Mouse (Mus musculus): ENCODE results near the gene Map2k4. TPM values are rescaled to one million over a fixed set of nuclear protein-coding genes. Genes with fewer than 3 reads are reported as not detected.

The Map2k4 gene
- polyA plus RNA-seq, 1 experiment: 18.5 TPM

- Histone ChIP-seq H3K4me3 (ENCODE audit: control insufficient read depth, insufficient read depth, low read length) (no peak overlapping the region), H3K27me3 (ENCODE audit: control insufficient read depth, insufficient read depth, low read length) (no peaks in the 10 kb centered on the region), H3K27ac (ENCODE audit: control insufficient read depth, insufficient read depth, low read length) (no peak overlapping the region), H3K36me3 (ENCODE audit: control insufficient read depth, insufficient read depth, low read length) (no peaks in the 10 kb centered on the region), H3K4me1 (replicated peaks; ENCODE audit: control insufficient read depth, insufficient read depth, low read length) (no peaks in the 10 kb centered on the region)
- no peak for DNase-seq
- no peak for TF ChIP-seq CTCF (IDR thresholded peaks at IDR 0.05; ENCODE audit: borderline replicate concordance, control insufficient read depth, extremely low read depth, insufficient read depth, low read length, poor library complexity)
- no peak for TF ChIP-seq POLR2A (IDR thresholded peaks at IDR 0.05; ENCODE audit: control insufficient read depth, extremely low read depth, insufficient read depth, low read length, poor library complexity)
- WGBS: 85% methylated on average over 6 of the region's 6 CpGs
Observed at GRCm38 (mm10) chr11:65664903-65665302, 123.2 kb downstream of the Map2k4 start.

GRCm38 (mm10) chr11:65661790-65662522 is 126.1 kb downstream of the Map2k4 start:
- Histone ChIP-seq H3K4me1 (replicated peaks; ENCODE audit: control insufficient read depth, insufficient read depth, low read length) (no peaks in the 10 kb centered on the region), H3K27ac (ENCODE audit: control insufficient read depth, insufficient read depth, low read length) (no peak overlapping the region), H3K27me3 (ENCODE audit: control insufficient read depth, insufficient read depth, low read length) (no peaks in the 10 kb centered on the region), H3K36me3 (ENCODE audit: control insufficient read depth, insufficient read depth, low read length) (no peaks in the 10 kb centered on the region), H3K4me3 (ENCODE audit: control insufficient read depth, insufficient read depth, low read length) (no peak overlapping the region)
- DNase-seq: no peak
- WGBS: 59% methylated on average over 8 of the region's 8 CpGs
- TF ChIP-seq POLR2A (IDR thresholded peaks at IDR 0.05; ENCODE audit: control insufficient read depth, extremely low read depth, insufficient read depth, low read length, poor library complexity) (no peak), CTCF (IDR thresholded peaks at IDR 0.05; ENCODE audit: borderline replicate concordance, control insufficient read depth, extremely low read depth, insufficient read depth, low read length, poor library complexity) (no peak)

DNA sequence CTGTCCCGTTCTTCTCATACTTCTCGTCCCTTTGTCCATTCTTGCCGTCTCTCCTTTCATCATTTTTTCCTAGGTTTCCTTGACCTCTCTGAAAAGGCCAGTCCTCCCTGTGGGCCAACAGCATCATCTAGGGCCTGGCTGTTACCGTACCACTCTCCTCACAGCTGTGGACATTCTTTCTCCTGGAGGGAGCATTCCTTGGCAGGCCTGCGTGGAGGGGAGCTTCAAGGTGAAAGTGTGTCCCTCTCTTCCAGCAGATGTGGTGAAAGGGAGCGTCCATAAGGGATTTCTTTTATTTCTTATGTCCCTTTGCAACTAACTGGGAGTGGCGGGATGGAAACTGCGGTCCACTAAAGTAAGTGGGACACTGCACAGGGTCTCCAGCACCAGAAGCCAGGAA is 134.2 kb downstream of the Map2k4 start:
- Histone ChIP-seq H3K27me3 (ENCODE audit: control insufficient read depth, insufficient read depth, low read length) (no peaks in the 10 kb centered on the region), H3K4me1 (replicated peaks; ENCODE audit: control insufficient read depth, insufficient read depth, low read length) (no peaks in the 10 kb centered on the region), H3K27ac (ENCODE audit: control insufficient read depth, insufficient read depth, low read length) (no peak overlapping the region), H3K4me3 (ENCODE audit: control insufficient read depth, insufficient read depth, low read length) (no peak overlapping the region), H3K36me3 (ENCODE audit: control insufficient read depth, insufficient read depth, low read length) (no peaks in the 10 kb centered on the region)
- 93% methylated on average over 8 of the region's 8 CpGs for WGBS
- TF ChIP-seq POLR2A (IDR thresholded peaks at IDR 0.05; ENCODE audit: control insufficient read depth, extremely low read depth, insufficient read depth, low read length, poor library complexity) (no peak), CTCF (IDR thresholded peaks at IDR 0.05; ENCODE audit: borderline replicate concordance, control insufficient read depth, extremely low read depth, insufficient read depth, low read length, poor library complexity) (no peak)
- no peak for DNase-seq

DNA sequence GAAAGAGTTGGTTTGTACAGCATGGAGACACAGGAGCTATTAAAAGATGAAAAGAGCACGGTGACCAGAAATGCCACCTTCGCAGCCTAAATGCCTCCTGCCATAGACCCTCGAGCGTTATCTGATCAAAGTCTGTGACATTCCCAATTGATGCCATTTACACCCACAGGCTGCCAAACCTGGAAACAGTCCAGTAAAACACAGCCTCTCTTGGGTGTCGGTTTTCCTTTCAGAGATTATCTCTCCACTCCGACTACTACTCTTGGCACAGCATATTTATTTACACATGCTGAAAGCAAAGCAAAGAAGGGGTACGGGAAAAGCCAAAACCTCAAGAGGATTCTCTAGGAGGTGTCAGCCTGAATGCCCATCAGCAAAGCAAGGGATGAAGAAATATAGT is 136.7 kb downstream of the Map2k4 start:
- no peak overlapping the region for H3K27ac ChIP-seq (ENCODE audit: control insufficient read depth, insufficient read depth, low read length)
- no peaks in the 10 kb centered on the region for H3K36me3 ChIP-seq (ENCODE audit: control insufficient read depth, insufficient read depth, low read length)
- H3K4me3 ChIP-seq (ENCODE audit: control insufficient read depth, insufficient read depth, low read length): no peak overlapping the region
- no peaks in the 10 kb centered on the region for H3K4me1 ChIP-seq (replicated peaks; ENCODE audit: control insufficient read depth, insufficient read depth, low read length)
- no peak for TF ChIP-seq POLR2A (IDR thresholded peaks at IDR 0.05; ENCODE audit: control insufficient read depth, extremely low read depth, insufficient read depth, low read length, poor library complexity)
- no peak for TF ChIP-seq CTCF (IDR thresholded peaks at IDR 0.05; ENCODE audit: borderline replicate concordance, control insufficient read depth, extremely low read depth, insufficient read depth, low read length, poor library complexity)
- H3K27me3 ChIP-seq (ENCODE audit: control insufficient read depth, insufficient read depth, low read length): no peaks in the 10 kb centered on the region
- DNase-seq: no peak
- 87% methylated on average over 7 of the region's 7 CpGs for WGBS

- Histone ChIP-seq H3K27me3 (ENCODE audit: control insufficient read depth, insufficient read depth, low read length) (no peaks in the 10 kb centered on the region), H3K36me3 (ENCODE audit: control insufficient read depth, insufficient read depth, low read length) (no peaks in the 10 kb centered on the region), H3K27ac (ENCODE audit: control insufficient read depth, insufficient read depth, low read length) (no peak overlapping the region), H3K4me1 (replicated peaks; ENCODE audit: control insufficient read depth, insufficient read depth, low read length) (no peaks in the 10 kb centered on the region), H3K4me3 (ENCODE audit: control insufficient read depth, insufficient read depth, low read length) (no peak overlapping the region)
- TF ChIP-seq CTCF (IDR thresholded peaks at IDR 0.05; ENCODE audit: borderline replicate concordance, control insufficient read depth, extremely low read depth, insufficient read depth, low read length, poor library complexity): no peak
- TF ChIP-seq POLR2A (IDR thresholded peaks at IDR 0.05; ENCODE audit: control insufficient read depth, extremely low read depth, insufficient read depth, low read length, poor library complexity): no peak
- DNase-seq: no peak
- WGBS: 75% methylated on average over 4 of the region's 4 CpGs
Observed at GRCm38 (mm10) chr11:65649956-65650715, 138.0 kb downstream of the Map2k4 start.

GRCm38 (mm10) chr11:65649469-65649868 is 138.6 kb downstream of the Map2k4 start:
- Histone ChIP-seq H3K36me3 (ENCODE audit: control insufficient read depth, insufficient read depth, low read length) (no peaks in the 10 kb centered on the region), H3K4me1 (replicated peaks; ENCODE audit: control insufficient read depth, insufficient read depth, low read length) (no peaks in the 10 kb centered on the region), H3K4me3 (ENCODE audit: control insufficient read depth, insufficient read depth, low read length) (no peak overlapping the region), H3K27me3 (ENCODE audit: control insufficient read depth, insufficient read depth, low read length) (no peaks in the 10 kb centered on the region), H3K27ac (ENCODE audit: control insufficient read depth, insufficient read depth, low read length) (no peak overlapping the region)
- no peak for DNase-seq
- TF ChIP-seq CTCF (IDR thresholded peaks at IDR 0.05; ENCODE audit: borderline replicate concordance, control insufficient read depth, extremely low read depth, insufficient read depth, low read length, poor library complexity) (no peak), POLR2A (IDR thresholded peaks at IDR 0.05; ENCODE audit: control insufficient read depth, extremely low read depth, insufficient read depth, low read length, poor library complexity) (no peak)
- 88% methylated on average over 4 of the region's 4 CpGs for WGBS

Measured in thymus, adult 2 months (tissue).